Mouse (Mus musculus): Measurements from ENCODE around the gene Sema4f. TPM values are rescaled to one million over a fixed set of nuclear protein-coding genes. Genes with fewer than 3 reads are reported as not detected.

Gene Sema4f
- 2.0 and 2.2 TPM in 2 replicates for polyA plus RNA-seq (2014; fragmentation: Nextera tagmentation; extraction: Ambion mirVana)

GRCm38 (mm10) chr6:82939167-82939912 is at the start of gene Sema4f:
Sema4f (minus strand) TSS chr6:82939769.
- Histone ChIP-seq H3K27me3 (ENCODE audit: control insufficient read depth, insufficient read depth, low read length) (peaks cover 5% of the 10 kb centered on the region), H3K4me2 (ENCODE audit: low read depth, low read length, severe bottlenecking) (peak within 1 kb of the TSS; percentile 89), H3K4me1 (replicated peaks; ENCODE audit: control insufficient read depth, insufficient read depth, low read length) (peaks cover 4% of the 10 kb centered on the region; the same call in 1 of the 2 replicates), H3K4me3 (ENCODE audit: low read depth, low read length) (peak within 1 kb of the TSS; percentile 57), H3K9ac (ENCODE audit: low read length) (peak within 1 kb of the TSS; percentile 74), H3K27ac (ENCODE audit: low read depth, low read length) (no peak within 1 kb of the TSS), H3K36me3 (ENCODE audit: control insufficient read depth, insufficient read depth, low read length) (no peaks in the 10 kb centered on the region), H3K9me3 (ENCODE audit: control insufficient read depth, low read length) (no peaks in the 10 kb centered on the region)
- 3% methylated on average over 43 of the region's 44 CpGs for WGBS
- ATAC-seq (replicated peaks; ENCODE audit: low FRiP score) (peak; percentile 98), DNase-seq (ENCODE audit: low spot score) (peak; percentile 84)

GRCm38 (mm10) chr6:82987411-82987971 is 47.9 kb upstream of the Sema4f start:
- Histone ChIP-seq H3K4me3 (ENCODE audit: low read depth, low read length) (no peak overlapping the region), H3K4me2 (ENCODE audit: low read depth, low read length, severe bottlenecking) (no peak overlapping the region), H3K27ac (ENCODE audit: low read depth, low read length) (no peak overlapping the region), H3K9me3 (ENCODE audit: control insufficient read depth, low read length) (no peaks in the 10 kb centered on the region), H3K4me1 (replicated peaks; ENCODE audit: control insufficient read depth, insufficient read depth, low read length) (no peaks in the 10 kb centered on the region), H3K27me3 (ENCODE audit: control insufficient read depth, insufficient read depth, low read length) (no peaks in the 10 kb centered on the region), H3K36me3 (ENCODE audit: control insufficient read depth, insufficient read depth, low read length) (no peaks in the 10 kb centered on the region), H3K9ac (ENCODE audit: low read length) (no peak overlapping the region)
- DNase-seq (ENCODE audit: low spot score): no peak
- ATAC-seq (replicated peaks; ENCODE audit: low FRiP score): no peak
- WGBS: 56% methylated on average over 9 of the region's 9 CpGs

GRCm38 (mm10) chr6:82971031-82971430 is 31.5 kb upstream of the Sema4f start:
- WGBS: 13% methylated on average over 5 of the region's 5 CpGs
- H3K36me3 ChIP-seq (ENCODE audit: control insufficient read depth, insufficient read depth, low read length): no peaks in the 10 kb centered on the region
- H3K9me3 ChIP-seq (ENCODE audit: control insufficient read depth, low read length): no peaks in the 10 kb centered on the region
- H3K27ac ChIP-seq (ENCODE audit: low read depth, low read length): no peak overlapping the region
- DNase-seq (ENCODE audit: low spot score): peak; percentile 73
- no peak overlapping the region for H3K4me2 ChIP-seq (ENCODE audit: low read depth, low read length, severe bottlenecking)
- no peaks in the 10 kb centered on the region for H3K27me3 ChIP-seq (ENCODE audit: control insufficient read depth, insufficient read depth, low read length)
- no peak overlapping the region for H3K4me3 ChIP-seq (ENCODE audit: low read depth, low read length)
- ATAC-seq (replicated peaks; ENCODE audit: low FRiP score): no peak; the same call in 1 of the 2 replicates
- no peaks in the 10 kb centered on the region for H3K4me1 ChIP-seq (replicated peaks; ENCODE audit: control insufficient read depth, insufficient read depth, low read length)
- no peak overlapping the region for H3K9ac ChIP-seq (ENCODE audit: low read length)

GRCm38 (mm10) chr6:82969249-82970084 is 29.9 kb upstream of the Sema4f start:
- no peak for DNase-seq (ENCODE audit: low spot score)
- ATAC-seq (replicated peaks; ENCODE audit: low FRiP score): no peak
- H3K4me3 ChIP-seq (ENCODE audit: low read depth, low read length): no peak overlapping the region
- H3K4me1 ChIP-seq (replicated peaks; ENCODE audit: control insufficient read depth, insufficient read depth, low read length): no peaks in the 10 kb centered on the region
- 88% methylated on average over 6 of the region's 6 CpGs for WGBS
- H3K36me3 ChIP-seq (ENCODE audit: control insufficient read depth, insufficient read depth, low read length): no peaks in the 10 kb centered on the region
- no peaks in the 10 kb centered on the region for H3K9me3 ChIP-seq (ENCODE audit: control insufficient read depth, low read length)
- no peaks in the 10 kb centered on the region for H3K27me3 ChIP-seq (ENCODE audit: control insufficient read depth, insufficient read depth, low read length)
- no peak overlapping the region for H3K27ac ChIP-seq (ENCODE audit: low read depth, low read length)
- H3K4me2 ChIP-seq (ENCODE audit: low read depth, low read length, severe bottlenecking): no peak overlapping the region
- no peak overlapping the region for H3K9ac ChIP-seq (ENCODE audit: low read length)

- Histone ChIP-seq H3K4me3 (ENCODE audit: low read depth, low read length) (no peak overlapping the region), H3K9ac (ENCODE audit: low read length) (no peak overlapping the region), H3K4me2 (ENCODE audit: low read depth, low read length, severe bottlenecking) (no peak overlapping the region), H3K4me1 (replicated peaks; ENCODE audit: control insufficient read depth, insufficient read depth, low read length) (no peaks in the 10 kb centered on the region), H3K9me3 (ENCODE audit: control insufficient read depth, low read length) (no peaks in the 10 kb centered on the region), H3K27me3 (ENCODE audit: control insufficient read depth, insufficient read depth, low read length) (no peaks in the 10 kb centered on the region), H3K36me3 (ENCODE audit: control insufficient read depth, insufficient read depth, low read length) (no peaks in the 10 kb centered on the region), H3K27ac (ENCODE audit: low read depth, low read length) (no peak overlapping the region)
- ATAC-seq (replicated peaks; ENCODE audit: low FRiP score) (no peak), DNase-seq (ENCODE audit: low spot score) (no peak)
- WGBS: 86% methylated on average over 1 of the region's 1 CpGs
These were observed 22.1 kb upstream of the Sema4f start for GRCm38 (mm10) chr6:82961664-82962063.

GRCm38 (mm10) chr6:82956553-82957251 is 17.1 kb upstream of the Sema4f start:
- 62% methylated on average over 4 of the region's 4 CpGs for WGBS
- no peaks in the 10 kb centered on the region for H3K4me1 ChIP-seq (replicated peaks; ENCODE audit: control insufficient read depth, insufficient read depth, low read length)
- DNase-seq (ENCODE audit: low spot score): no peak

GRCm38 (mm10) chr6:82946651-82947050 is 7.1 kb upstream of the Sema4f start, which contains the start of gene M1ap:
M1ap (plus strand) TSS chr6:82946902.
- Histone ChIP-seq H3K4me2 (ENCODE audit: low read depth, low read length, severe bottlenecking) (no peak within 1 kb of the TSS), H3K36me3 (ENCODE audit: control insufficient read depth, insufficient read depth, low read length) (no peaks in the 10 kb centered on the region), H3K9me3 (ENCODE audit: control insufficient read depth, low read length) (no peaks in the 10 kb centered on the region), H3K9ac (ENCODE audit: low read length) (no peak within 1 kb of the TSS), H3K27me3 (ENCODE audit: control insufficient read depth, insufficient read depth, low read length) (no peaks in the 10 kb centered on the region), H3K4me1 (replicated peaks; ENCODE audit: control insufficient read depth, insufficient read depth, low read length) (no peaks in the 10 kb centered on the region), H3K4me3 (ENCODE audit: low read depth, low read length) (no peak within 1 kb of the TSS), H3K27ac (ENCODE audit: low read depth, low read length) (no peak within 1 kb of the TSS)
- ATAC-seq (replicated peaks; ENCODE audit: low FRiP score) (no peak), DNase-seq (ENCODE audit: low spot score) (no peak)
- WGBS: 61% methylated on average over 14 of the region's 14 CpGs

More at GRCm38 (mm10) chr6:82956553-82957251, 17.1 kb upstream of the Sema4f start:
- H3K4me3 ChIP-seq (ENCODE audit: low read depth, low read length): no peak overlapping the region
- no peaks in the 10 kb centered on the region for H3K9me3 ChIP-seq (ENCODE audit: control insufficient read depth, low read length)
- no peaks in the 10 kb centered on the region for H3K27me3 ChIP-seq (ENCODE audit: control insufficient read depth, insufficient read depth, low read length)
- no peak for ATAC-seq (replicated peaks; ENCODE audit: low FRiP score)
- H3K27ac ChIP-seq (ENCODE audit: low read depth, low read length): no peak overlapping the region
- H3K9ac ChIP-seq (ENCODE audit: low read length): no peak overlapping the region
- no peak overlapping the region for H3K4me2 ChIP-seq (ENCODE audit: low read depth, low read length, severe bottlenecking)
- H3K36me3 ChIP-seq (ENCODE audit: control insufficient read depth, insufficient read depth, low read length): no peaks in the 10 kb centered on the region

GRCm38 (mm10) chr6:82945750-82946149 is 6.2 kb upstream of the Sema4f start:
- no peaks in the 10 kb centered on the region for H3K9me3 ChIP-seq (ENCODE audit: control insufficient read depth, low read length)
- peak; percentile 64 for DNase-seq (ENCODE audit: low spot score)
- no peak overlapping the region for H3K4me3 ChIP-seq (ENCODE audit: low read depth, low read length)
- no peaks in the 10 kb centered on the region for H3K4me1 ChIP-seq (replicated peaks; ENCODE audit: control insufficient read depth, insufficient read depth, low read length)
- WGBS: 49% methylated on average over 6 of the region's 6 CpGs
- ATAC-seq (replicated peaks; ENCODE audit: low FRiP score): no peak
- H3K36me3 ChIP-seq (ENCODE audit: control insufficient read depth, insufficient read depth, low read length): no peaks in the 10 kb centered on the region
- H3K27ac ChIP-seq (ENCODE audit: low read depth, low read length): no peak overlapping the region
- H3K9ac ChIP-seq (ENCODE audit: low read length): no peak overlapping the region
- H3K27me3 ChIP-seq (ENCODE audit: control insufficient read depth, insufficient read depth, low read length): no peaks in the 10 kb centered on the region
- no peak overlapping the region for H3K4me2 ChIP-seq (ENCODE audit: low read depth, low read length, severe bottlenecking)
